Mouse (Mus musculus) embryonic facial prominence, embryonic 15.5 days (tissue): ENCODE results near the gene Tnfrsf14. TPM values are rescaled to one million over a fixed set of nuclear protein-coding genes. Genes with fewer than 3 reads are reported as not detected.

ENCODE experiments used
- ATAC-seq: fragments of 200-750 bp; cut with Nextera tagmentation; 2 replicates; pipeline ENCODE4 v1.8.0; 2017; ENCODE audit warnings: low read depth, moderate TSS enrichment; ENCODE audit not compliant: insufficient number of reproducible peaks, low FRiP score, low TSS enrichment
- H3K27ac ChIP-seq: fragments of 300-500 bp; sonication (generic); replicated peaks from 2 replicates; pipeline ENCODE4 v1.5.1; 2015; ENCODE audit warnings: mild to moderate bottlenecking, inconsistent platforms
- H3K27me3 ChIP-seq: fragments of 300-500 bp; sonication (generic); 2 replicates; pipeline ENCODE4 v1.6.1; 2015; ENCODE audit warnings: inconsistent platforms
- H3K36me3 ChIP-seq: fragments of 300-500 bp; sonication (generic); 2 replicates; pipeline ENCODE4 v1.6.1; 2015; ENCODE audit warnings: mild to moderate bottlenecking, inconsistent platforms
- H3K4me1 ChIP-seq: fragments of 300-500 bp; sonication (generic); 2 replicates; pipeline ENCODE4 v1.6.1; 2015; ENCODE audit warnings: inconsistent platforms
- H3K4me2 ChIP-seq: fragments of 300-500 bp; sonication (generic); replicated peaks from 2 replicates; pipeline ENCODE4 v1.6.1; 2015; ENCODE audit warnings: mild to moderate bottlenecking, inconsistent platforms
- H3K4me3 ChIP-seq: fragments of 300-500 bp; sonication (generic); replicated peaks from 2 replicates; pipeline ENCODE4 v1.5.1; 2015; ENCODE audit warnings: mild to moderate bottlenecking, inconsistent platforms
- H3K9ac ChIP-seq: fragments of 300-500 bp; sonication (generic); 2 replicates; pipeline ENCODE4 v1.6.1; 2015; ENCODE audit warnings: inconsistent platforms
- H3K9me3 ChIP-seq: fragments of 300-500 bp; sonication (generic); replicated peaks from 2 replicates; pipeline ENCODE4 v1.6.1; 2016; ENCODE audit warnings: inconsistent platforms
- WGBS: fragments of 180-500 bp; shearing (Covaris S2); methylation state at CpG from one replicate; pipeline ENCODE4 v1.1.7; 2015; 5-methylcytosine and 5-hydroxymethylcytosine counted together
- polyA plus RNA-seq: library from polyadenylated mRNA; unstranded; fragments of >200 nt; fragmentation: Nextera tagmentation; extraction: Ambion mirVana; gene quantifications from 2 replicates; pipeline ENCODE4 v1.2.1, GENCODE M21; 2015

The Tnfrsf14 gene
- polyA plus RNA-seq, 1 experiment from 2014 or later: 2.3 TPM

DNA sequence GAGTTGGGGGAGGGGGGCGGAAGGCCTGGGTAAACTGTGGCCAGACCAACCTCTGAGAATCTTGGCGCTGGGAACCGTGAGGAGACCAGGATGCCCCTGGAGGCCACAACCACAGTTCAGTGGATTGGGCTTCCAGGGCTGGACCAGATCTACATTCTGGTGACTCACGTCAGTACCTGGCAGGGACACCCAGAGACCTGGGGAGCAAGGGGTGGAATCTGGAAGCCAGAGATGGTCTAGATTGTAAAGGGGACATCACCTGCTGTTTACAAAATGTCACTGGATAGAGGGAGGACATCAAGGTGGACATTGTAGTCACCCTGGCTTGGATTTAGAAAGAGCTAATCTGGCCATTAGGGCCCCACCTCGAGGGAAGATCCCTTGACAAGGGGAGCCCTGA is 32.8 kb downstream of the Tnfrsf14 start:
- no peaks in the 10 kb centered on the region for H3K27me3 ChIP-seq
- no peak overlapping the region for H3K4me3 ChIP-seq
- peaks cover 27% of the 10 kb centered on the region for H3K4me1 ChIP-seq
- no peak overlapping the region for H3K9ac ChIP-seq
- H3K27ac ChIP-seq: no peak overlapping the region
- ATAC-seq: no peak
- 74% methylated on average over 5 of the region's 5 CpGs for WGBS
- H3K36me3 ChIP-seq: 0 out of 2 replicates have a peak, but pooled peaks cover 4% of the 10 kb centered on the region
- no peaks in the 10 kb centered on the region for H3K9me3 ChIP-seq
- H3K4me2 ChIP-seq: no peak overlapping the region

DNA sequence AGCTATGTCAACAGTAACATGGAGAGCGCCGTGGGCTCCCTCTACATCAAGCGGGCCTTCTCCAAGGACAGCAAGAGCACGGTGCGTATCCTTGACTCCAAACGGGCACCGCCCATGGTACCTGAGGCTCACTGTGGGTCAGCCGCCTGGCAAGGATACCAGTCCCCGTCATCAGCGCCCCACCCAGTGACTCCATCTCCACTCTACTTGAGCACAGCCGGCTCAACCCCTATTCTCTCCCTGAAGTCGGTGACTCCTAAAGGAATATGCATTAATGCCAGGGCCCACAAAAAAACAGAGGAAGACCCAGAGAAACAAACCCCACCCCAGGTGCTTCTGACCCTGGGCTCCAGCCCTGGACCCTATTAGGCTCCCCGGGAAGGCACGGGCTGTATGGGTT is 37.5 kb downstream of the Tnfrsf14 start:
- Histone ChIP-seq H3K9ac (no peak overlapping the region), H3K9me3 (no peaks in the 10 kb centered on the region), H3K4me2 (no peak overlapping the region), H3K4me3 (no peak overlapping the region), H3K4me1 (peaks cover 6% of the 10 kb centered on the region; the same call in 1 of the 2 replicates), H3K27ac (no peak overlapping the region), H3K27me3 (no peaks in the 10 kb centered on the region), H3K36me3 (no peaks in the 10 kb centered on the region)
- 89% methylated on average over 14 of the region's 14 CpGs for whole genome bisulfite sequencing
- no peak for ATAC-seq

DNA sequence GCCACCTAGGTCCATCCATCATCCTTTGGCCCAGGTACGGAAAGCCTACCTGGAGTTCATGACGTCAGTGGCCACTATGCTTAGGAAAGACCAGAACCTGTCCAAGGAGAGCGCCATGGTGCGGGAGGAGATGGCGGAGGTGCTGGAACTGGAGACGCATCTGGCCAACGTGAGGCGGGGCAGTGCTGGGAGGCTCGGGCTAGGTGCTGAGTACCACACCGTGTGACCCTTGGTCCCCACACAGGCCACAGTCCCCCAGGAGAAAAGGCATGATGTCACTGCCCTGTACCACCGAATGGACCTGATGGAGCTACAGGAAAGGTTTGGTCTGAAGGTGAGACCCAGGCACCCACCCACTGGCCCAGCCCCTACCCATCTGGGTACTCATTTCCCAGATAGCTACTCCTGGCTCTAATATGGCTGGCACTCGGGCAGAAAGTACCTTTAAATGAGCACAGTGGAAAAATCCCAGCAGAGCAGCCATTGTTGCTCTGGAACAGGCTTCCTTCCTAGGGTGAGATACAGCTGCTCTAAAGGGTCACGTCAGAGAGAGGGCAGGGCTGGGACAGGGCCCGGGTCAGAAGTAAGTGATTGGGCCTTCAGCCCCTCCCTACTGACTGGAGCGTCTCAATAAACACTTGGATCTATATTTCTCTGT is 40.6 kb downstream of the Tnfrsf14 start:
- Histone ChIP-seq H3K4me2 (no peak overlapping the region), H3K27me3 (0 out of 2 replicates have a peak, but pooled peaks cover 4% of the 10 kb centered on the region), H3K4me1 (peaks cover 6% of the 10 kb centered on the region; the same call in 1 of the 2 replicates), H3K9ac (no peak overlapping the region), H3K4me3 (no peak overlapping the region), H3K9me3 (no peaks in the 10 kb centered on the region), H3K27ac (no peak overlapping the region), H3K36me3 (no peaks in the 10 kb centered on the region)
- WGBS: 79% methylated on average over 15 of the region's 15 CpGs
- ATAC-seq: no peak

DNA sequence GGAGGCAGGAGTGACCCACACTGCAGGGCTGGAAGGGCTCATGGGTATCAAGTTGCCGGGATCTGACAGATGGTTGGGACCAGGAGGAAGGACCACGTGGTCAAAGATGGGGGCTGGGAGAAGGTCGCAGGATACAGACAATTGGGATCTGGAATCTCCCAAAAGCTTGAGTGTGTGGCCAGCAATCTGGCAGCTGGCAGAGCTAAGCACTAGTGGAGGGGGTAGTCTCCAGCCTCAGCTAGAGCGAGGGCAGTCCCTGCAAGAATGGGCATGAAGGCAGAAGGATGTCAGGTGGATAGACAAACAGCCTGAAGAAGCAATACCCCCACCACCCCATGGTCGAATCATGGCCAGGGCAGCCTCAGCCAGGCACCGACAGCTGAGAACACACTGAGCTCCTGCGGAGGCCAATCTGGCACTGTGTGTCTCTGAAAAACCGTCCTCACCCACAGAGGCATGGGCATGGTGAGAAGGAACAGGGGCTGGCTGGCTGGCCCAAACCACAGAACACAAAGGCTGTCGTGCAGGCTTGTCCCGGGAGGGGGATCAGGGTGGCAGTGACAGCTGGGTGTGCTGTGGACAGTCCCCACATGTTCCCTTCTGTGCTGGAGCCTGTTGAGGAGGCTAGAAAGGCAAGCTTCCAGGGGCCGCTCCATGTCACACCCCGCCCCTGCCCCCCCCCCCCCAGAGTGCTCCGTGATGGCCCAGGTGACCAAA is 41.3 kb downstream of the Tnfrsf14 start:
- Histone ChIP-seq H3K4me3 (no peak overlapping the region), H3K4me2 (no peak overlapping the region), H3K9me3 (no peaks in the 10 kb centered on the region), H3K4me1 (peaks cover 6% of the 10 kb centered on the region; the same call in 1 of the 2 replicates), H3K27ac (no peak overlapping the region), H3K27me3 (0 out of 2 replicates have a peak, but pooled peaks cover 4% of the 10 kb centered on the region), H3K9ac (no peak overlapping the region), H3K36me3 (no peaks in the 10 kb centered on the region)
- ATAC-seq: 0 out of 2 replicates have a peak, but pooled peaks have one; percentile 32
- WGBS: 61% methylated on average over 13 of the region's 13 CpGs

DNA sequence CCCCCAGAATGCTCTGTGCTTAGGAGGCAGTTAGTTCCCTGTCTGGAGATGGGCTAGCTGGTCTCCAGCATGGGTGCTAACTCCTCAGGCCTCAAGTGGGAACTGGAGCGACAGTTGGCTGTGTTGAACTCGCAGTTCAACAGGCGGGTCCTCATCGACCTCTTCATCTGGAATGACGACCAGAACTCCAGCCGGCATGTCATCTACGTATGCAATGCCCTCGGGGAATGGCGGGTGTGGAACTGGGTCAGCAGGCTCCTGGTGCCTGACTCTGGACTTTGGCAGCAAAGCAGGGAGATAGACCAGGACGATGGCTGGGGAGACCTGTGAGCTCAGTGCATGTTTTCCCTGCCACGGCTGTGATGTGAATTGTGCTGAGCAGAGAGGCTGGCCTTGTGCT is 42.9 kb downstream of the Tnfrsf14 start:
- Histone ChIP-seq H3K4me2 (no peak overlapping the region), H3K9ac (no peak overlapping the region), H3K4me1 (peaks cover 6% of the 10 kb centered on the region; the same call in 1 of the 2 replicates), H3K4me3 (no peak overlapping the region), H3K27me3 (0 out of 2 replicates have a peak, but pooled peaks cover 4% of the 10 kb centered on the region), H3K9me3 (no peaks in the 10 kb centered on the region), H3K27ac (no peak overlapping the region), H3K36me3 (no peaks in the 10 kb centered on the region)
- 57% methylated on average over 11 of the region's 11 CpGs for WGBS
- no peak for ATAC-seq

DNA sequence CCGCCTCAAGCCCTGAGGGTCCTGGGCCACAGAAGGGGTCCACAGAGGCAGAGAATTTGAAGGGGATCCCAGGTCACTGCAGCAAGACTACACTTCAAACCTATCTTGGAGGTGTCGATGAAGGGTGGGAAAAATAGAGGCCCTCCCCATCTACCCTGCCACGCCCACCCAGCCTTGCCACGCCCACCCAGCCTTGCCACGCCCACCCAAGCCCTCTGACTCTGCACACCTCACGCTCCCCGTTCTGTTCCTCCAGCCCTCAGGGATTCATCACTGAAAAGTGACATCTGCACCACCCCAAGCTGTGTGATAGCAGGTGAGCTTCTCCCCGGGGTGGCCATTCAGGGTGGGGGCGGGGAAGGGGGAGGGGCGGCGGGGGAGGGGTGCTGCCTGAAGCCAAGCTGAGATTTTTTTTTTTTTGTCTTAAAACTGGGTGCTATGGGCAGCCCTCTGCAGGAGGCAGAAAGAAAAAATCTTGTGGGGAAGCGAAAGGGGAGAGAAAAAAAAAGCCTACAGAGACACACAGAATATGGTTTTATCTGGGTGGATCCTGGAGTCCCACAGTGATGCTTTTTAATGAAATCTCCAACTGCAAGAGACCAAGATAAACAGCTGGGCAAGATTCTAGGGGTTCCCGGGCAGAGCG is 46.2 kb downstream of the Tnfrsf14 start:
- no peaks in the 10 kb centered on the region for H3K36me3 ChIP-seq
- H3K9me3 ChIP-seq: no peaks in the 10 kb centered on the region
- 30% methylated on average over 14 of the region's 14 CpGs for WGBS
- no peak for ATAC-seq
- H3K27ac ChIP-seq: no peak overlapping the region
- H3K27me3 ChIP-seq: 0 out of 2 replicates have a peak, but pooled peaks cover 4% of the 10 kb centered on the region
- no peak overlapping the region for H3K4me2 ChIP-seq
- peaks cover 11% of the 10 kb centered on the region; the same call in 1 of the 2 replicates for H3K4me1 ChIP-seq
- no peak overlapping the region for H3K4me3 ChIP-seq
- no peak overlapping the region for H3K9ac ChIP-seq

DNA sequence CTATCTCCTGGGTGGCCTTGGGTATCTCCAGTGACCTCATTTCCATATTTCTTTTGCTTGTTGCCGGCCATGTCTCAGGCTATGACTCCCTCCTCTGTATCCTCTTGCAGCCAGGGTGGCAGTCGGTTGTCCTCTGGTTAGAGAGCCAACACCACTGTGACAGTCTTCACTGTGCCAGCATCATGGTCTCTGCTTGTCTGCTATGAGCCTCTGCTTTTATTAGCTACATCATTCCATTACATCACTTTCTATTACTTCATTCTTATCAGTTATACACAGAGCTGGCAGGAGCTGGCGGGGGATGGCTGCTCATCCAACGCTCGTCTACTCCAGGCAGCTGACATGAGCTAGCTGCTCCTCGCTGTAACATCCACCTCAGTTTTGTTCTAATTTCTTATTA is 47.6 kb downstream of the Tnfrsf14 start:
- H3K9ac ChIP-seq: no peak overlapping the region
- no peaks in the 10 kb centered on the region for H3K36me3 ChIP-seq
- H3K9me3 ChIP-seq: no peaks in the 10 kb centered on the region
- H3K27ac ChIP-seq: no peak overlapping the region
- H3K27me3 ChIP-seq: peaks cover 9% of the 10 kb centered on the region; the same call in 1 of the 2 replicates
- no peak for ATAC-seq
- no peak overlapping the region for H3K4me3 ChIP-seq
- H3K4me1 ChIP-seq: peaks cover 7% of the 10 kb centered on the region; the same call in 1 of the 2 replicates
- no peak overlapping the region for H3K4me2 ChIP-seq
- 75% methylated on average over 6 of the region's 6 CpGs for WGBS

DNA sequence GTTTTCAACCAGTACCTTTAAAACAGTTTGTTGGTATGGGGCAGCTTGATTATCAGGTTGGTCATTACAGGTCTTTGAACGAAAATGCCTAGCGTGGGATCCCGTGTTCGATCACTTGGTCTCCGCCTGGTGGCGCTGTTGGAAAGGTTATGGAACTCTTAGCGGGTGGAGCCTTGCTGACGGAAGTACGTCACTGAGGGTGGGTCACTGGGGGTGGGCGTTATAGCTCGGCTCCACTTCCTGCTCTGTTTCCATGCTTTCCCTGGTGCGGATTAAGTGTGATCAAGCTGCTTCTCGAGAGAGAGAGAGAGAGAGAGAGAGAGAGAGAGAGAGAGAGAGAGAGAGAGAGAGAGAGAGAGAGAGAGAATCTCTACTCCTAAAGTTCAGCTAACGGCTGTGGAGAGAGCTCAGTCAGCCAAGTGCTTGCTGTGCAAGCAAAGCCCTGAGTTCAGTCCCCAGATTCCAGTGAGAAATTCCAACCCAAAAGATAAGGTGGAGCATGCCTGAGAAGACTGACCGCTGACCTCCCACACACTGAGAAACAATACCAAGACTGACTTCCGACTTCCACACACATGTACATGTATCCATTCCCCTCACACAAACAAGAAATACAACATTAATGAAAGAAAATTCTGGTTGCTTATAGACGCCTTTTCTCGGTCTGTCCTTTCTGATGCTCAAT is 50.4 kb downstream of the Tnfrsf14 start:
- Histone ChIP-seq H3K9ac (0 out of 2 replicates have a peak overlapping the region, but pooled peaks have one; percentile 9), H3K36me3 (no peaks in the 10 kb centered on the region), H3K4me3 (peak overlapping the region; percentile 36), H3K4me1 (peaks cover 5% of the 10 kb centered on the region; the same call in 1 of the 2 replicates), H3K27me3 (peaks cover 5% of the 10 kb centered on the region; the same call in 1 of the 2 replicates), H3K27ac (peak overlapping the region; percentile 81), H3K4me2 (peak overlapping the region; percentile 55), H3K9me3 (no peaks in the 10 kb centered on the region)
- WGBS: 11% methylated on average over 18 of the region's 18 CpGs
- peak; percentile 93 for ATAC-seq

DNA sequence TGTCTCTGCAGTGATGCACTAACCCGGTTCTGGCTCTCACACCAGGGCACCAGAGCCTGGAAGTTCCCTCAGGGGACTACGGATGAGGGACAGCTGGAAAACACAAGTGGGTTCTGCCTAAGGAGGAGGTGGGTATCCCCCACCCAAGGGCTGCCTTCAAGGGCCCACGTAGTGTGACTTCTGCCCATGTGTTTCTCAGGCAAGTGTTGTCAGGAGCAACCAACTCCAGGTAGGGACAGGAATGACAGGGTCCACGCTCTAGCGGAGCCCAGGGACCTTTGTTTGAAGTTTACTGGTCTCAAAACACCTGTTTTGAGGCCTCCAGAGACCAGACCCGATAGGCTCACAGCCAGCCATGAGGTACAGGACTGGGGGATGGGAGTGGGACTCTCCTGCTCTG is 55.2 kb downstream of the Tnfrsf14 start:
- H3K4me3 ChIP-seq: no peak overlapping the region
- H3K4me2 ChIP-seq: no peak overlapping the region
- peaks cover 10% of the 10 kb centered on the region; the same call in 1 of the 2 replicates for H3K27me3 ChIP-seq
- ATAC-seq: no peak
- H3K9ac ChIP-seq: no peak overlapping the region
- H3K27ac ChIP-seq: no peak overlapping the region
- peaks cover 7% of the 10 kb centered on the region for H3K4me1 ChIP-seq
- H3K9me3 ChIP-seq: no peaks in the 10 kb centered on the region
- 74% methylated on average over 6 of the region's 6 CpGs for WGBS
- H3K36me3 ChIP-seq: no peaks in the 10 kb centered on the region
